Mouse (Mus musculus) stomach, postnatal 0 days (tissue): ENCODE results near the gene Rtn4.

Experiments
- CTCF ChIP-seq: IDR thresholded peaks from 2 replicates; pipeline ENCODE4 v1.5.1; 2016; ENCODE audit warnings: antibody characterized with exemption, low read depth, mild to moderate bottlenecking, moderate library complexity
- EP300 ChIP-seq: optimal IDR thresholded peaks from 2 replicates; pipeline ENCODE3; 2016; ENCODE audit warnings: antibody characterized with exemption

- no peak for TF ChIP-seq CTCF
- no peak for TF ChIP-seq EP300
Measured at GRCm38 (mm10) chr11:29686176-29686575, 6.6 kb upstream of the Rtn4 start.
